Mouse (Mus musculus): Measurements from ENCODE around the gene Vps53.

DNA sequence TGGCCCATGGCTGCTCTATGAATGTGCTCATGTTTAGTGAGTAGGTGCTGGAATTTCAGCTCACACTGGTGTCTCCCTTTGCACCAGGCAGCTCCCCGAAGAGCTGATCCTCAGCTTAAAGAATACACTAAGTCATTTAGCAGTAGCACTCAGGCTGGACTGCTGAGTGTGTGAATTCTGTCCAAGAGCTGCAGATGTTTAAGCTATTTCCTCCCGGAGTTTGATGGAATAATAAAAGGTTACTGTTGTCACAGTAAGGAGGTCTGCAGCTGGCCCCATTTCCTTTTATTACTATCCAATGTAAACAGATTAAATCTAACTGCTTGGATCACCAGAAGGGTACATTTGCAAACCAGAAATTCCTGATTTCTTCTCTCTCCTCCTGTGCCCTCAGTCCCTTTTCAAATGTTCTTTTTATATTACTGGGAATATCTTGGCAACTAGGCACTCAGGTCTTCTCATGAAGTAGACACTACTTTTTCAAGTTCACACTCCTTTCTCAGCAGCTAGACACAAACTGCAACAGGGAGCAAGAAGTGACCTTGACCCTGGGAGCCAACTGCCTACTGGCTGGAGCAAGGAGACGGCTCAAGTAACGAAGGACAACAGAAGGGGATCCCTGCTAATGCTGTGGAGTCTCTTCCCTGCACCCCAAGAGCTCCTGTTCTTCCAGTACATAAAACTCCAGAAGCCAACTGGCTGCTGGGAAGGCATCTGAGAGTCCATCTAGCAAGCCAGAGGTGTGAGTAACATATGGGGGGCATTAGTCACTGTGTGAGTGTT is 80.1 kb downstream of the Vps53 start:
- TF ChIP-seq EP300 (IDR thresholded peaks at IDR 0.05) (no peak), CTCF (IDR thresholded peaks at IDR 0.05) (no peak)
